Mouse (Mus musculus) midbrain, embryonic 11.5 days (tissue): ENCODE results near the gene Npr1. TPM values are rescaled to one million over a fixed set of nuclear protein-coding genes. Genes with fewer than 3 reads are reported as not detected.

Source experiments
- ATAC-seq: fragments of 200-750 bp; cut with Nextera tagmentation; 2 replicates; pipeline ENCODE4 v1.8.0; 2017; ENCODE audit warnings: moderate TSS enrichment, moderate library complexity; ENCODE audit not compliant: low FRiP score
- DNase-seq: peaks from one replicate; pipeline ENCODE4 v3.0.0; 2015; ENCODE audit warnings: low spot score; ENCODE audit errors: missing footprints
- H3K27ac ChIP-seq: fragments of 300-500 bp; sonication (generic); 2 replicates; pipeline ENCODE4 v1.5.1; 2014; ENCODE audit warnings: low read depth, low read length
- H3K27me3 ChIP-seq: fragments of 300-500 bp; sonication (generic); 2 replicates; pipeline ENCODE4 v1.6.1; 2014; ENCODE audit warnings: mild to moderate bottlenecking, low read length, moderate library complexity, mixed read lengths; ENCODE audit not compliant: control insufficient read depth, insufficient read depth
- H3K36me3 ChIP-seq: fragments of 300-500 bp; sonication (generic); 2 replicates; pipeline ENCODE4 v1.6.1; 2014; ENCODE audit warnings: mild to moderate bottlenecking, low read length, moderate library complexity, mixed read lengths; ENCODE audit not compliant: control insufficient read depth, insufficient read depth
- H3K4me1 ChIP-seq: fragments of 300-500 bp; sonication (generic); 2 replicates; pipeline ENCODE4 v1.6.1; 2014; ENCODE audit warnings: low read length; ENCODE audit not compliant: control insufficient read depth, insufficient read depth
- H3K4me2 ChIP-seq: fragments of 300-500 bp; sonication (generic); 2 replicates; pipeline ENCODE4 v1.6.1; 2014; ENCODE audit warnings: mild to moderate bottlenecking, moderate library complexity
- H3K4me3 ChIP-seq: fragments of 300-500 bp; sonication (generic); 2 replicates; pipeline ENCODE4 v1.5.1; 2014; ENCODE audit warnings: low read depth, low read length
- H3K9ac ChIP-seq: fragments of 300-500 bp; sonication (generic); 2 replicates; pipeline ENCODE4 v1.6.1; 2014; ENCODE audit warnings: low read length
- H3K9me3 ChIP-seq: fragments of 300-500 bp; sonication (generic); 2 replicates; pipeline ENCODE4 v1.6.1; 2016; ENCODE audit warnings: low read length; ENCODE audit not compliant: control insufficient read depth
- WGBS: fragments of 180-500 bp; shearing (Covaris S2); extraction: QIAGEN DNeasy Blood & Tissue Kit; methylation state at CpG from one replicate; pipeline ENCODE4 v1.1.7; 2014; 5-methylcytosine and 5-hydroxymethylcytosine counted together
- polyA plus RNA-seq: library from polyadenylated mRNA; unstranded; fragments of >200 nt; fragmentation: Nextera tagmentation; extraction: Ambion mirVana; gene quantifications from 2 replicates; pipeline ENCODE4 v1.2.1, GENCODE M21; 2014

Gene Npr1
- polyA plus RNA-seq, 1 experiment from 2014 or later: 2.4 TPM

- DNase-seq (peak; percentile 86), ATAC-seq (no peak)
- no peaks in the 10 kb centered on the region for H3K9me3 ChIP-seq
- peak overlapping the region; percentile 84 for H3K4me2 ChIP-seq
- peak overlapping the region; percentile 99 for H3K9ac ChIP-seq
- peak overlapping the region; percentile 96 for H3K4me3 ChIP-seq
- peaks cover 3% of the 10 kb centered on the region for H3K27me3 ChIP-seq
- H3K36me3 ChIP-seq: peaks cover 20% of the 10 kb centered on the region
- 5% methylated on average over 20 of the region's 20 CpGs for WGBS
- peaks cover 11% of the 10 kb centered on the region for H3K4me1 ChIP-seq
- no peak overlapping the region for H3K27ac ChIP-seq
Measured at GRCm38 (mm10) chr3:90508287-90508949, 42.8 kb upstream of the Npr1 start.

GRCm38 (mm10) chr3:90506362-90506761 lies 40.7 kb upstream of the Npr1 start:
- peaks cover 36% of the 10 kb centered on the region for H3K36me3 ChIP-seq
- WGBS: 94% methylated on average over 3 of the region's 3 CpGs
- ATAC-seq: no peak

GRCm38 (mm10) chr3:90505216-90505615 lies 39.5 kb upstream of the Npr1 start:
- no peak overlapping the region for H3K9ac ChIP-seq
- no peaks in the 10 kb centered on the region for H3K9me3 ChIP-seq
- WGBS: 94% methylated on average over 5 of the region's 5 CpGs
- H3K4me3 ChIP-seq: no peak overlapping the region
- peaks cover 39% of the 10 kb centered on the region for H3K36me3 ChIP-seq
- DNase-seq: no peak
- no peak for ATAC-seq
- no peak overlapping the region for H3K4me2 ChIP-seq
- H3K27me3 ChIP-seq: no peaks in the 10 kb centered on the region
- H3K4me1 ChIP-seq: peaks cover 11% of the 10 kb centered on the region
- H3K27ac ChIP-seq: no peak overlapping the region

More at GRCm38 (mm10) chr3:90506362-90506761, 40.7 kb upstream of the Npr1 start:
- Histone ChIP-seq H3K4me3 (no peak overlapping the region), H3K27me3 (no peaks in the 10 kb centered on the region), H3K27ac (no peak overlapping the region), H3K9me3 (no peaks in the 10 kb centered on the region), H3K4me2 (no peak overlapping the region), H3K4me1 (peaks cover 11% of the 10 kb centered on the region), H3K9ac (no peak overlapping the region)
- DNase-seq: peak; percentile 75

- Histone ChIP-seq H3K4me1 (peaks cover 11% of the 10 kb centered on the region), H3K27ac (no peak overlapping the region), H3K27me3 (no peaks in the 10 kb centered on the region), H3K9ac (no peak overlapping the region), H3K9me3 (no peaks in the 10 kb centered on the region), H3K4me3 (no peak overlapping the region), H3K36me3 (peaks cover 45% of the 10 kb centered on the region), H3K4me2 (no peak overlapping the region)
- no peak for DNase-seq
- WGBS: 72% methylated on average over 4 of the region's 4 CpGs
- ATAC-seq: no peak
Measured at GRCm38 (mm10) chr3:90503444-90503843, 37.8 kb upstream of the Npr1 start.

GRCm38 (mm10) chr3:90497597-90497996 lies 31.9 kb upstream of the Npr1 start:
- Histone ChIP-seq H3K36me3 (peaks cover 33% of the 10 kb centered on the region), H3K4me1 (no peaks in the 10 kb centered on the region), H3K4me3 (no peak overlapping the region), H3K9me3 (no peaks in the 10 kb centered on the region), H3K9ac (no peak overlapping the region), H3K27me3 (no peaks in the 10 kb centered on the region), H3K27ac (no peak overlapping the region), H3K4me2 (no peak overlapping the region)
- DNase-seq (no peak), ATAC-seq (no peak)

- Histone ChIP-seq H3K27me3 (no peaks in the 10 kb centered on the region), H3K4me1 (no peaks in the 10 kb centered on the region), H3K27ac (no peak overlapping the region), H3K36me3 (peaks cover 22% of the 10 kb centered on the region), H3K9ac (no peak overlapping the region), H3K4me2 (no peak overlapping the region), H3K9me3 (no peaks in the 10 kb centered on the region), H3K4me3 (no peak overlapping the region)
- DNase-seq: no peak
- ATAC-seq: no peak
- WGBS: 95% methylated on average over 7 of the region's 7 CpGs
Measured at GRCm38 (mm10) chr3:90495850-90496525, 30.3 kb upstream of the Npr1 start.

GRCm38 (mm10) chr3:90493831-90494540 lies 28.3 kb upstream of the Npr1 start:
- 66% methylated on average over 4 of the region's 4 CpGs for WGBS
- DNase-seq: no peak

GRCm38 (mm10) chr3:90491350-90491749 lies 25.7 kb upstream of the Npr1 start:
- DNase-seq: no peak
- Histone ChIP-seq H3K4me3 (no peak overlapping the region), H3K9me3 (no peaks in the 10 kb centered on the region), H3K4me1 (peaks cover 6% of the 10 kb centered on the region; the same call in 1 of the 2 replicates), H3K9ac (no peak overlapping the region), H3K27ac (no peak overlapping the region), H3K4me2 (no peak overlapping the region), H3K27me3 (no peaks in the 10 kb centered on the region), H3K36me3 (peaks cover 16% of the 10 kb centered on the region)
- peak; percentile 6; the same call in 1 of the 2 replicates for ATAC-seq
- 43% methylated on average over 2 of the region's 2 CpGs for WGBS

More at GRCm38 (mm10) chr3:90493831-90494540, 28.3 kb upstream of the Npr1 start:
- Histone ChIP-seq H3K27ac (no peak overlapping the region), H3K4me3 (no peak overlapping the region), H3K4me2 (no peak overlapping the region), H3K9ac (no peak overlapping the region), H3K27me3 (no peaks in the 10 kb centered on the region), H3K9me3 (no peaks in the 10 kb centered on the region), H3K36me3 (peaks cover 18% of the 10 kb centered on the region), H3K4me1 (peaks cover 6% of the 10 kb centered on the region; the same call in 1 of the 2 replicates)
- no peak for ATAC-seq
